Mouse (Mus musculus) heart, postnatal 0 days (tissue): ENCODE data around the gene Xpa. TPM values are rescaled to one million over a fixed set of nuclear protein-coding genes. Genes with fewer than 3 reads are reported as not detected.
A peak's percentile ranks its signal among the peaks of the same experiment; 100 is the strongest.

Experiments used
- ATAC-seq: fragments of 200-750 bp; cut with Nextera tagmentation; 2 replicates; pipeline ENCODE4 v1.8.0; 2017; ENCODE audit warnings: low read depth, moderate number of reproducible peaks, moderate library complexity; ENCODE audit not compliant: insufficient read depth
- DNase-seq: peaks from one replicate; pipeline ENCODE4 v3.0.0-alpha.2; 2016; ENCODE audit warnings: low spot score
- H3K27ac ChIP-seq: fragments of 300-500 bp; sonication (generic); 2 replicates; pipeline ENCODE4 v1.5.1; 2014; ENCODE audit warnings: low read depth, mild to moderate bottlenecking
- H3K27me3 ChIP-seq: fragments of 300-500 bp; sonication (generic); 2 replicates; pipeline ENCODE4 v1.6.1; 2014; ENCODE audit warnings: low read length, mixed read lengths; ENCODE audit not compliant: control insufficient read depth, insufficient read depth
- H3K36me3 ChIP-seq: fragments of 300-500 bp; sonication (generic); replicated peaks from 2 replicates; pipeline ENCODE4 v1.6.1; 2014; ENCODE audit warnings: low read length, mixed read lengths; ENCODE audit not compliant: control insufficient read depth, insufficient read depth
- H3K4me1 ChIP-seq: fragments of 300-500 bp; sonication (generic); 2 replicates; pipeline ENCODE4 v1.6.1; 2014; ENCODE audit warnings: antibody characterized with exemption; ENCODE audit not compliant: control insufficient read depth, insufficient read depth
- H3K4me2 ChIP-seq: fragments of 300-500 bp; sonication (generic); 2 replicates; pipeline ENCODE4 v1.6.1; 2014; ENCODE audit warnings: low read depth, mild to moderate bottlenecking, low read length, moderate library complexity
- H3K4me3 ChIP-seq: fragments of 300-500 bp; sonication (generic); 2 replicates; pipeline ENCODE4 v1.5.1; 2014; ENCODE audit warnings: low read depth, low read length
- H3K9ac ChIP-seq: fragments of 300-500 bp; sonication (generic); replicated peaks from 2 replicates; pipeline ENCODE4 v1.6.1; 2014; ENCODE audit warnings: low read depth, low read length, mixed read lengths
- H3K9me3 ChIP-seq: fragments of 300-500 bp; sonication (generic); replicated peaks from 2 replicates; pipeline ENCODE4 v1.6.1; 2016; ENCODE audit warnings: low read length; ENCODE audit not compliant: control insufficient read depth
- CTCF ChIP-seq: IDR thresholded peaks from 2 replicates; pipeline ENCODE4 v1.5.1; 2016; ENCODE audit warnings: antibody characterized with exemption, control low read depth, low read depth
- EP300 ChIP-seq: IDR thresholded peaks from 2 replicates; pipeline ENCODE4 v1.6.1; 2016; ENCODE audit warnings: antibody characterized with exemption, low read depth
- WGBS: fragments of 180-500 bp; shearing (Covaris S2); extraction: QIAGEN DNeasy Blood & Tissue Kit; methylation state at CpG from one replicate; pipeline ENCODE4 v1.1.7; 2014; 5-methylcytosine and 5-hydroxymethylcytosine counted together
- polyA plus RNA-seq: library from polyadenylated mRNA; unstranded; fragments of >200 nt; fragmentation: Nextera tagmentation; extraction: Ambion mirVana; gene quantifications from 2 replicates; pipeline ENCODE4 v1.2.1, GENCODE M21; 2015
- total RNA-seq: library from RNA; depleted of rRNA; stranded (reverse); fragments of >200 nt; gene quantifications from 2 replicates; pipeline ENCODE4 v1.2.3, GENCODE M21; 2014; ENCODE audit warnings: low replicate concordance

Xpa gene
- total and polyA plus RNA-seq, 2 experiments from 2014 or later, result 9.4 to 19.1 TPM

DNA sequence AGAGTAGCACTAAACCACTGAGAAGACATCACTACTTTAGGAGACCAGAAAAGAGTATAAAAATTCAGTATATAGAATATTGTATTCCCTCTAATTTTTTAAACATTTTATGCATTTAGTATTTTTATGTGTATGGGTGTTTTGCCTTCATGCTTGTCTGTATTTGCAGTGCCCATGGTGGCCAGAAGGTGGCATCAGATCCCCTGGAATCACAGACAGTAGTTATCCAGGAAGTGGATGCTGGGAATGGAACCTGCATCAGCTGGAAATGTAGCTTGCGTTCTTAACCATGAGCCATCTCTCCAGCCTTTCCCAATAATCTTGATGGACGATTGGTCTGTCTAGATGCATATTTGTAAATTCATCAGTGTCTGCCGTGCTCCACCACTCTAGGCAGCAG, 65.9 kb downstream of the Xpa start:
- H3K9ac ChIP-seq, result no peak overlapping the region
- whole genome bisulfite sequencing, result 67% methylated on average over 3 of the region's 3 CpGs
- DNase-seq (no peak), ATAC-seq (no peak)
- no peaks in the 10 kb centered on the region for H3K27me3 ChIP-seq
- no peak overlapping the region for H3K4me2 ChIP-seq
- no peak overlapping the region for H3K27ac ChIP-seq
- no peak overlapping the region for H3K4me3 ChIP-seq
- no peaks in the 10 kb centered on the region for H3K4me1 ChIP-seq
- TF ChIP-seq CTCF (peak; percentile 57), EP300 (no peak)
- H3K36me3 ChIP-seq, result peaks cover 67% of the 10 kb centered on the region
- no peaks in the 10 kb centered on the region for H3K9me3 ChIP-seq

DNA sequence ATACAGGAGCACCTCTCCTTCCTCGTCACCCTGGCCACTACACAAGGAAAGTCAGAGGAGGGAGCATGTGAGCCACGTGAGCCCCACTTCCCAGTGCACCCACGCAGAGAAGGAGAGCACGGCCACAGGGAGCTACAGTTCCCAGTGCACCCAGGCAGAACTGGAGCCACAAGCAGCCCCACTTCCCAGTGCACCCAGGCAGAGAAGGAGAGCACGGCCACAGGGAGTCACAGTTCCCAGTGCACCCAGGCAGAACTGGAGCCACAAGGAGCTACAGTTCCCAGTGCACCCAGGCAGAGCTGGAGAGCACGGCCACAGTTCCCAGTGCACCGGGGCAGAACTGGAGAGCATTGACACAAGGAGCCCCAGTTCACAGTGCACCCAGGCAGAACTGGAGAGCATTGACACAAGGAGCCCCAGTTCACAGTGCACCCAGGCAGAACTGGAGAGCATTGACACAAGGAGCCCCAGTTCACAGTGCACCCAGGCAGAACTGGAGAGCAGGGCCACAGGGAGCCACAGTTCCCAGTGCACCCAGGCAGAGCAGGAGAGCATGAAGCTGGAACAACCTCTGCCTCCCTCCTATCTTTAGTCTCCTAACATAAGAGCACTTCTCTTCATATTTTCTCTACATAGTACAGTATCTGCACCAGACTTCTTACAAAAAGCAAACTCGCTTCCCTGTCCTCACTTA, 66.7 kb downstream of the Xpa start:
- Histone ChIP-seq H3K9ac (no peak overlapping the region), H3K27ac (no peak overlapping the region), H3K4me3 (no peak overlapping the region), H3K27me3 (no peaks in the 10 kb centered on the region), H3K9me3 (no peaks in the 10 kb centered on the region), H3K4me1 (no peaks in the 10 kb centered on the region), H3K4me2 (no peak overlapping the region), H3K36me3 (peaks cover 67% of the 10 kb centered on the region)
- WGBS, result 90% methylated on average over 8 of the region's 8 CpGs
- DNase-seq, result no peak
- TF ChIP-seq EP300, result no peak
- no peak for ATAC-seq

DNA sequence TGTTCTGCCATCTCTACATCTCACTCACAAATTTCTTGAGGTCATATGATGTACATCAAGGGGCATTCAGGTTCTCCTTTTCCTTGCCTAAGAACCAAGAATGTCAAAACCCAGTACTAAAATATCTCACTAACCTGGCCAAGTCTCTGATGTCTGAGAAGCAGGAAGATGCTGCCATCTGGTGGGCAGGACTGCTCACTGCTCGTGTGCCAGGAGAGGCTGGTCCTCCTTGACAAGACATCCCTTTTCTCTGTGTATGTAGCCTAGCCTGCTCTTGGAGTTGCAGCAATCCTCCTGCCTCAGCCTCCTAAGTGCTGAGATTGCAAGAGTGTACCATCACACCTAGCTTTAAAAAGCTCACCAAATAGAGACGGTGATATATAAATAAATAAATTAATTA, 69.6 kb downstream of the Xpa start:
- peak; percentile 97 for TF ChIP-seq CTCF
- no peak for TF ChIP-seq EP300
- no peaks in the 10 kb centered on the region for H3K27me3 ChIP-seq
- no peak overlapping the region for H3K4me2 ChIP-seq
- H3K4me1 ChIP-seq, result no peaks in the 10 kb centered on the region
- no peaks in the 10 kb centered on the region for H3K9me3 ChIP-seq
- DNase-seq, result peak; percentile 65
- no peak overlapping the region for H3K4me3 ChIP-seq
- peak; percentile 67; the same call in 1 of the 2 replicates for ATAC-seq
- WGBS, result 39% methylated on average over 2 of the region's 2 CpGs
- H3K27ac ChIP-seq, result no peak overlapping the region
- peaks cover 70% of the 10 kb centered on the region for H3K36me3 ChIP-seq
- no peak overlapping the region for H3K9ac ChIP-seq

DNA sequence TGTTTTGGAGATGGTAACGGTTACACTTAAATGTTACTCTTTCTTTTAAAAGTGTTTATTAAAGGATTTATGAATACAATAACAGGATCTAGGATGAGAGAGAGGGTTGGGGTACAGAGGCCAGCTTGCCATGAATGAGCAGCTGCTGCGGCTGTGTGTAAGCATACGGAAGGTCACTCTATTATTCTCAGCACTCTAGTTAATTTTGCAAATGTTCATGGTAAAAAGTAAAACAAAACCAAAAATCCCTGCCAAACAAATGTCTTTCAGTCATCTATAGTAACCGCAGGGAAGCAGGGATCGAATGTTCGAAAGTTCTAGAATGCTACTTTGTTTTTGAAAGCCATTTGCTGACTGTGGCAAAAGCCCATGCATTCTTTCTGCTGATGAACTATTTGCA, 72.8 kb downstream of the Xpa start:
- Histone ChIP-seq H3K4me1 (no peaks in the 10 kb centered on the region), H3K27me3 (no peaks in the 10 kb centered on the region), H3K4me2 (no peak overlapping the region), H3K36me3 (peaks cover 79% of the 10 kb centered on the region), H3K4me3 (no peak overlapping the region), H3K27ac (no peak overlapping the region), H3K9ac (no peak overlapping the region), H3K9me3 (no peaks in the 10 kb centered on the region)
- TF ChIP-seq EP300, result no peak
- no peak for TF ChIP-seq CTCF
- WGBS, result 94% methylated on average over 6 of the region's 6 CpGs
- no peak for ATAC-seq
- DNase-seq, result no peak

DNA sequence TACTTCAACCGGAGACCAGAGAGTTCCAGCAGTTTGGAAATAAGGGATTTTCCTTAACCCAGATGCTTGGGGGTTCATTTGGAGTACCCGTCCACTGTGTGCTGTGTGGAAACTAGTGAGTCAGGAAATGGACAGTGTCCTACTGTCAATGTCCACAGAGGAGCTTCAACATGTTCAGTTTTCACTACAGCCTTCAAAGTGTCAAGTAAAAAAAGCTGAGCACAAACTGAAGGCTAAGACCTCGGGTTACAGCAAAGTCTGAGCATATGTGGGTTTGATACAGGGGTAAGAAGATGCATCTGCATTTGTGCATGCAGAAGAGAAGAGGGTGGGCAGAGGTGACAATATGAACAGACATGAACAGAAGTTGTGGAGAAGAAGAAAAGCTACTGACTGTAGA, 75.3 kb downstream of the Xpa start:
- H3K27me3 ChIP-seq, result no peaks in the 10 kb centered on the region

DNA sequence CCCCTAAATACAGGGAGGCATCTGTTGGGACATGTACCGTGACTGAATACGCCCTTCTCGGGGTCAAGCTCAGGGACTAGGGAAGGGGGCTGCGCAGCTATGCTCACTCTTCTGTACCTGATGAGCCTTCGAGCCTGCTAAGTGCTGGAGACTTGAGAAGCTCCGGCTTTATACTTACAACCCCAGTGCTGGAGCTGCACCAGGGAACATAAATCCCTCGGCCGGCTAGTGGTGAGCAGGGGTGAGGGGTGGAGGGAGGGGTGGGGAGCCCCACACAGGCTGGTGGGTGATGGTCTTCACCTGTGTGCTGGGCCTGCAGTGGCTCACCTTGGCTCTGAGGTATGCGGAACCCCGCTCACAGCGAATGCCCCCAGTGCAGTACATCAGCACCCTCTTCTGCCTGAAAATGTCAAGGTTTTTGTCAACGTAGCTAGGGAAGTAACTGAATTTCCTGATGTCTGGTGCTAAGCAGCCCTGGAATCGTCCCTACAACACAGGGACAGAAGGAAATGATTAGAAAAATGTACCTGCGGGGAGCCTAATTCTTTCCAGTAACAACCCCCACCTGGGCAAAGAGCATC, 76.5 kb downstream of the Xpa start:
- TF ChIP-seq CTCF, result no peak
- TF ChIP-seq EP300, result no peak
- no peak overlapping the region for H3K9ac ChIP-seq
- DNase-seq (no peak), ATAC-seq (no peak)
- H3K4me3 ChIP-seq, result no peak overlapping the region
- H3K27me3 ChIP-seq, result no peaks in the 10 kb centered on the region
- WGBS, result 83% methylated on average over 14 of the region's 14 CpGs
- no peak overlapping the region for H3K4me2 ChIP-seq
- no peak overlapping the region for H3K27ac ChIP-seq
- H3K4me1 ChIP-seq, result no peaks in the 10 kb centered on the region
- H3K36me3 ChIP-seq, result peaks cover 95% of the 10 kb centered on the region
- no peaks in the 10 kb centered on the region for H3K9me3 ChIP-seq

More for the DNA sequence above, 75.3 kb downstream of the Xpa start:
- Histone ChIP-seq H3K4me2 (no peak overlapping the region), H3K9me3 (no peaks in the 10 kb centered on the region), H3K4me3 (no peak overlapping the region), H3K36me3 (peaks cover 93% of the 10 kb centered on the region), H3K4me1 (no peaks in the 10 kb centered on the region), H3K9ac (no peak overlapping the region), H3K27ac (no peak overlapping the region)
- no peak for DNase-seq
- no peak for ATAC-seq
- TF ChIP-seq EP300 (no peak), CTCF (no peak)
- WGBS, result 74% methylated on average over 3 of the region's 3 CpGs
